Mouse (Mus musculus) ES-E14 (cell line): ENCODE results near the gene Foxo3.

ENCODE experiments used
- HCFC1 ChIP-seq: IDR thresholded peaks from 2 replicates; pipeline ENCODE4 v1.6.1; 2012; ENCODE audit warnings: low read length, inconsistent platforms, borderline replicate concordance; ENCODE audit not compliant: insufficient read depth
- ZC3H11A ChIP-seq: IDR thresholded peaks from 2 replicates; pipeline ENCODE4 v1.6.1; 2012; ENCODE audit warnings: low read depth, mild to moderate bottlenecking, inconsistent platforms, low read length, borderline replicate concordance
- ZNF384 ChIP-seq: IDR thresholded peaks from 2 replicates; pipeline ENCODE4 v1.6.1; 2012; ENCODE audit warnings: low read depth, low read length, inconsistent platforms

DNA sequence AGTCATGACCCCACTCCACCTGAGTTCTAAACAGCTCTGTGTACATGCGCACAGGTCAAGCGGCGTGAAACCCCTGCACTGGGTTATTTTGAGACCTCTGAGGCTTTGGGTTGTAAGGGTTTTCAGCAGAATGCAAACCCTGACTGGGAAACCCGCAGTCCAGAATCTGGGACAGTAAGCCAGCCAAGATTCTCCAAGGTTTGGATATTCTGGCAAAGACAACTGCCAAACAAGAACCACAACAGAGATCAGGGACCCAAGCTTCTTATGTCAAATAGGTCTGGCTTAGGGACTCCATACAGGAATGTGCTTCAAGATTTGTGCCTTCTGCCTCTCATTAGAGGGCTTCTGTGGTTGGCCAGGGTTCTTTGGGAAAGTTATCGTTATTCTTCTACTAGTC is 21.8 kb downstream of the Foxo3 start:
- TF ChIP-seq ZC3H11A (no peak), ZNF384 (no peak), HCFC1 (no peak)
